Mouse (Mus musculus): ENCODE results near the gene Mki67.

DNA sequence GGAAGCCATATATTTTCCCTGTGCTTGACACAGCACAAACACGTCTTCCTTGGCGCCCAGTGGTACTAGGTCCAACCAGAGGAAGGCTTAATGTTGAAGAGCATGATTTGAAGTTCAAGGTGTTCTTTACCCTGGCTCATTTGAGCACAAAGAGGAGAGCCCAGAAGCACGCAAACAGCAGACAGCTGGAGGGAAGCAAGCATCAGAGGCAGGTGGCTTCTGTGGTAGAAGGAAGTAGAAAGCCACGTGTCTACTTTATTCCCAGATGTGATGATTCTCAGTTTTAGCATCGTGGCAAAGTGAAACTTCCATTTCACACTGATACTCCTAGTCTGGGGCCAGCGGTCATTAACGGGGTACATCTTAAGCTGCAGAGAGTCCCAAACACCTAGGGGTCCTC, 58.0 kb downstream of the Mki67 start:
- no peak for TF ChIP-seq CTCF (IDR thresholded peaks at IDR 0.05; ENCODE audit: insufficient read depth, low read length)
- TF ChIP-seq POLR2A (IDR thresholded peaks at IDR 0.05; ENCODE audit: borderline replicate concordance, extremely low read depth, low read depth, low read length): no peak

All from lung, adult 2 months (tissue).